Mouse (Mus musculus) embryonic facial prominence, embryonic 13.5 days (tissue): ENCODE data around the gene Ppy. TPM values are rescaled to one million over a fixed set of nuclear protein-coding genes. Genes with fewer than 3 reads are reported as not detected.

ENCODE experiments used
- ATAC-seq: fragments of 200-750 bp; cut with Nextera tagmentation; 2 replicates; pipeline ENCODE4 v1.8.0; 2017; ENCODE audit warnings: low read depth; ENCODE audit not compliant: insufficient number of reproducible peaks, insufficient read depth, low FRiP score, low TSS enrichment
- H3K27ac ChIP-seq: fragments of 300-500 bp; sonication (generic); 2 replicates; pipeline ENCODE4 v1.5.1; 2015; ENCODE audit warnings: moderate library complexity, mild to moderate bottlenecking, inconsistent platforms
- H3K27me3 ChIP-seq: fragments of 300-500 bp; sonication (generic); 2 replicates; pipeline ENCODE4 v1.6.1; 2015; ENCODE audit warnings: mild to moderate bottlenecking, inconsistent platforms
- H3K36me3 ChIP-seq: fragments of 300-500 bp; sonication (generic); 2 replicates; pipeline ENCODE4 v1.6.1; 2015; ENCODE audit warnings: mild to moderate bottlenecking, inconsistent platforms
- H3K4me1 ChIP-seq: fragments of 300-500 bp; sonication (generic); 2 replicates; pipeline ENCODE4 v1.6.1; 2015; ENCODE audit warnings: inconsistent platforms
- H3K4me2 ChIP-seq: fragments of 300-500 bp; sonication (generic); 2 replicates; pipeline ENCODE4 v1.6.1; 2015; ENCODE audit warnings: moderate library complexity, mild to moderate bottlenecking, inconsistent platforms
- H3K4me3 ChIP-seq: fragments of 300-500 bp; sonication (generic); 2 replicates; pipeline ENCODE4 v1.5.1; 2015; ENCODE audit warnings: mild to moderate bottlenecking, inconsistent platforms
- H3K9ac ChIP-seq: fragments of 300-500 bp; sonication (generic); 2 replicates; pipeline ENCODE4 v1.6.1; 2015; ENCODE audit warnings: mild to moderate bottlenecking, inconsistent platforms
- H3K9me3 ChIP-seq: fragments of 300-500 bp; sonication (generic); 2 replicates; pipeline ENCODE4 v1.6.1; 2016; ENCODE audit warnings: inconsistent platforms
- whole genome bisulfite sequencing: fragments of 180-500 bp; shearing (Covaris S2); methylation state at CpG from one replicate; pipeline ENCODE4 v1.1.7; 2015; ENCODE audit warnings: mixed read lengths; 5-methylcytosine and 5-hydroxymethylcytosine counted together
- polyA plus RNA-seq: library from polyadenylated mRNA; unstranded; fragments of >200 nt; fragmentation: Nextera tagmentation; extraction: Ambion mirVana; gene quantifications from 2 replicates; pipeline ENCODE4 v1.2.1, GENCODE M21; 2015

Gene Ppy
- polyA plus RNA-seq, 1 experiment from 2014 or later, result not detected

GRCm38 (mm10) chr11:102061236-102061940 lies 39.7 kb downstream of the Ppy start:
- 5% methylated on average over 23 of the region's 23 CpGs for WGBS
- Histone ChIP-seq H3K27ac (no peak overlapping the region), H3K4me1 (peaks cover 3% of the 10 kb centered on the region; the same call in 1 of the 2 replicates), H3K9ac (peak overlapping the region; percentile 61), H3K4me2 (peak overlapping the region; percentile 88), H3K9me3 (no peaks in the 10 kb centered on the region), H3K4me3 (peak overlapping the region; percentile 42), H3K36me3 (peaks cover 31% of the 10 kb centered on the region), H3K27me3 (peaks cover 19% of the 10 kb centered on the region)
- ATAC-seq, result peak; percentile 49; the same call in 1 of the 2 replicates

DNA sequence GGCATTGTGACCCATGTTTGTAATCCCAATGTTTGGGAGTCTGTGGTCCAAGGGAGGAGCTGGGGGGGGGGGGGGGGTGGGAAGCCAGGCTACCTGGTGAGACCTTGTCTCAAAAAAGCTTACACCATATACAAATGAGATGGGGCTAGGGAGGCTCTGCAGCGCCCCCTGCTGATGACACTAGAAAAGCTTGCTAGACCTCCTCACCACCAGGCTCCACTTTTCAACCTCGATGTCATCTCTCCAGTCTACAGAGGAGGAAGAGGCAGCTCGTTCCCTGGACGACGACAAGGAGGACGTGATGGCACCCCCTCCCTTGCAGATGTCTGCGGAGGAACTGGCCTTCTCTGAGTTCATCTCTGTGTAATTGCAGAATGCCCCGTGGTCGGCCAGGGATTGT lies 47.3 kb downstream of the Ppy start:
- no peaks in the 10 kb centered on the region for H3K4me1 ChIP-seq
- ATAC-seq, result no peak
- H3K36me3 ChIP-seq, result peaks cover 7% of the 10 kb centered on the region
- no peaks in the 10 kb centered on the region for H3K9me3 ChIP-seq
- 28% methylated on average over 9 of the region's 9 CpGs for whole genome bisulfite sequencing
- H3K27ac ChIP-seq, result no peak overlapping the region
- H3K4me2 ChIP-seq, result no peak overlapping the region
- H3K27me3 ChIP-seq, result peaks cover 4% of the 10 kb centered on the region; the same call in 1 of the 2 replicates
- no peak overlapping the region for H3K4me3 ChIP-seq
- H3K9ac ChIP-seq, result no peak overlapping the region

GRCm38 (mm10) chr11:102053183-102053582 lies 47.9 kb downstream of the Ppy start:
- Histone ChIP-seq H3K4me1 (no peaks in the 10 kb centered on the region), H3K4me2 (no peak overlapping the region), H3K4me3 (no peak overlapping the region), H3K9ac (no peak overlapping the region), H3K27ac (no peak overlapping the region), H3K9me3 (no peaks in the 10 kb centered on the region), H3K27me3 (peaks cover 4% of the 10 kb centered on the region; the same call in 1 of the 2 replicates), H3K36me3 (0 out of 2 replicates have a peak, but pooled peaks cover under 1% of the 10 kb centered on the region)
- WGBS, result 71% methylated on average over 7 of the region's 7 CpGs
- ATAC-seq, result no peak

DNA sequence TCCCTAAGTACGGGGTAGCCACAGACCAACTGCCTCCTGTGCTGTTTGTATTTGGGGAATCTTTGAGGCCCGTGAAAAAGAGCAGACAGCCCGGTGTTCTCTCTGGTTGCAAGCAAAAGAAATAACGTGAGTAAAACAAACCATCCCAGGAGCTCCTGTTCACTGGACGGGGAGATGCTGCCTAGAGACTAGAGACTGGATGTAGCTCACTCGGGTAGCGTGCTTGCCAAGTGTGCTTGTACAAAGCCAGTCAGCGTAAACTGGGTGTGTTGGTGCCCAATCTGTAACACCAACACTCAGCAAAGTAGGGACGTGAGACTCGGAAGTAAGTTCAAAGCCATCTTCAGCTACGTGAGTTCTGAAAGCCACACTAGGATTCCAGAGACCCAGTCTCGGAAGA lies 48.4 kb downstream of the Ppy start:
- 77% methylated on average over 12 of the region's 12 CpGs for WGBS
- H3K4me2 ChIP-seq, result no peak overlapping the region
- H3K4me1 ChIP-seq, result no peaks in the 10 kb centered on the region
- H3K9me3 ChIP-seq, result no peaks in the 10 kb centered on the region
- H3K27me3 ChIP-seq, result peaks cover 4% of the 10 kb centered on the region; the same call in 1 of the 2 replicates
- H3K36me3 ChIP-seq, result no peaks in the 10 kb centered on the region
- ATAC-seq, result no peak
- no peak overlapping the region for H3K4me3 ChIP-seq
- H3K9ac ChIP-seq, result no peak overlapping the region
- no peak overlapping the region for H3K27ac ChIP-seq

DNA sequence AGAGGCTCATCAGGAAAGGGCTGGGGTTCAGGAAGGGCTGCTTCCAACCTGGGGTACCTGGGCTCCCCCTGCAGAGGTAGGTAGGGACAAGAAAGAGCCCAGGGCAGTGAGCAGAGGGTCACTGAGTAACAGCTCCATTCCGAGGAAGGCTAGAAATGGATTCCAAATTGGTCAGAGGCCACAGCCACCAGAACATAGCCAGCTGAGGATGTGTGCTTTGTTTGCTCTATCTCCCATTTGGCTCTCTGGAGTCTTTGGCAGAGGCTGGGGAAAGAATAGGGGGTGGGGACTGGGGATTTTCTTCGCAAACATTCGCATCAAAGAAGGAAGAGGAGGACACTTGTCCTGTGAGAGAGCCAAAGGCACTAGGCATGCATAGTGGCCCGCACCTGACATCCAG lies 49.2 kb downstream of the Ppy start:
- no peak overlapping the region for H3K9ac ChIP-seq
- 50% methylated on average over 4 of the region's 4 CpGs for WGBS
- H3K36me3 ChIP-seq, result no peaks in the 10 kb centered on the region
- H3K4me2 ChIP-seq, result no peak overlapping the region
- ATAC-seq, result no peak
- H3K27me3 ChIP-seq, result peaks cover 4% of the 10 kb centered on the region; the same call in 1 of the 2 replicates
- no peak overlapping the region; the same call in 1 of the 2 replicates for H3K27ac ChIP-seq
- H3K9me3 ChIP-seq, result no peaks in the 10 kb centered on the region
- H3K4me1 ChIP-seq, result no peaks in the 10 kb centered on the region
- H3K4me3 ChIP-seq, result no peak overlapping the region

DNA sequence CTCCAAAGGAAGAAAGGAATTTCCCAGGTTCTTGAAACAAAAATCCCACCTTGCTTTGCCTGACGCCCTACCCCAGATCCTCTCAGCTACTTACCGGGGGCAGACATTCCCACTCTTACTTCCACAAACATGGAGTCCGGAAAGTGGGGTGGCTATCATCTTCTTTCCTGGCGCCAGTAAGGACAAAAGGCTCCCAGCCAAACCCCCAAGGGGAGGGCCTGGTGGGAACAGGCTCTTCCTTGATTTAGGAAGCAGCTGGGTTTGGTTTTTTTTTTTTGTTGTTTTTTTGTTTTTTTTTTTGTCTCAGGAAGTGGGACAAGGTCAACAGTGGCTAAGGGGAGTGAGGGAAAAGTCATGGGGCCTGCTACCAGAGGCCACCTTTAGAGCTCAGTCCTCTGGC lies 49.6 kb downstream of the Ppy start:
- Histone ChIP-seq H3K9ac (no peak overlapping the region), H3K4me3 (no peak overlapping the region), H3K27me3 (peaks cover 4% of the 10 kb centered on the region; the same call in 1 of the 2 replicates), H3K27ac (no peak overlapping the region), H3K4me1 (no peaks in the 10 kb centered on the region), H3K9me3 (no peaks in the 10 kb centered on the region), H3K4me2 (no peak overlapping the region), H3K36me3 (no peaks in the 10 kb centered on the region)
- ATAC-seq, result no peak
- WGBS, result 57% methylated on average over 4 of the region's 4 CpGs

Other genes starting within 250 kb of the Ppy start
- 4.3 and 6.3 TPM in 2 replicates for gene Meox1, start 206.9 kb downstream of the Ppy start, polyA plus RNA-seq
- 0.41 and 0.42 TPM in 2 replicates for gene Sost, start 134.3 kb downstream of the Ppy start, polyA plus RNA-seq
- gene Cfap97d1, start 117.0 kb downstream of the Ppy start, polyA plus RNA-seq, result not detected in 2 replicates
- 12.1 and 14.0 TPM in 2 replicates for gene Dusp3, start 114.3 kb downstream of the Ppy start, polyA plus RNA-seq
- 4.3 and 4.9 TPM in 2 replicates for gene Mpp3, start 72.9 kb downstream of the Ppy start, polyA plus RNA-seq
- gene Cd300lg, start 59.8 kb downstream of the Ppy start, polyA plus RNA-seq, result 0.45 and 0.66 TPM in 2 replicates
- 9.8 and 10.3 TPM in 2 replicates for gene Mpp2, start 12.8 kb downstream of the Ppy start, polyA plus RNA-seq
- gene Pyy, start 6.5 kb upstream of the Ppy start, polyA plus RNA-seq, result not detected in 2 replicates
- 0.32 TPM in 1 of 2 replicates, not detected in the other for gene Nags, start 44.2 kb upstream of the Ppy start, polyA plus RNA-seq
- gene Tmem101, start 55.1 kb upstream of the Ppy start, polyA plus RNA-seq, result 45.4 and 45.5 TPM in 2 replicates
- 125 and 159 TPM in 2 replicates for gene Lsm12, start 84.0 kb upstream of the Ppy start, polyA plus RNA-seq
- 27.6 and 28.3 TPM in 2 replicates for gene G6pc3, start 88.3 kb upstream of the Ppy start, polyA plus RNA-seq
- 80.5 and 84.4 TPM in 2 replicates for gene Hdac5, start 128.8 kb upstream of the Ppy start, polyA plus RNA-seq
- gene BC030867, start 147.6 kb upstream of the Ppy start, polyA plus RNA-seq, result 18.3 and 19.7 TPM in 2 replicates
- 0.11 and 0.18 TPM in 2 replicates for gene Asb16, start 167.4 kb upstream of the Ppy start, polyA plus RNA-seq
- gene Tmub2, start 183.6 kb upstream of the Ppy start, polyA plus RNA-seq, result 51.8 and 54.8 TPM in 2 replicates
- gene Atxn7l3, start 195.3 kb upstream of the Ppy start, polyA plus RNA-seq, result 21.6 and 23.8 TPM in 2 replicates
- 88.5 and 93.6 TPM in 2 replicates for gene Ubtf, start 218.4 kb upstream of the Ppy start, polyA plus RNA-seq